Mouse (Mus musculus): ENCODE measurements around the gene Olfr350. TPM values are rescaled to one million over a fixed set of nuclear protein-coding genes. Genes with fewer than 3 reads are reported as not detected.

Olfr350 gene
- not detected for total RNA-seq (2021)
- long read RNA-seq, experiment 1, result 0 reads
- long read RNA-seq, experiment 2, result 0 reads

- intact Hi-C loops (cut with DNase I), result no loop called here
- Histone ChIP-seq H3K4me3 (no peak within 1 kb of the TSS), H3K27ac (no peak within 1 kb of the TSS)
- TF ChIP-seq CTCF (IDR thresholded peaks at IDR 0.05), result no peak
- no peak for DNase-seq
Measured at GRCm38 (mm10) chr2:36846010-36846409, at the start of gene Olfr350. Olfr350 (plus strand) TSS chr2:36846310.

GRCm38 (mm10) chr2:36816932-36817331 lies 29.2 kb upstream of the Olfr350 start, which contains the start of gene Olfr3:
Olfr3 (minus strand) TSS chr2:36817032.
- DNase-seq, result no peak
- intact Hi-C loops (cut with DNase I), result no loop called here
- no peak within 1 kb of the TSS for H3K4me3 ChIP-seq
- H3K27ac ChIP-seq, result no peak within 1 kb of the TSS
- no peak for TF ChIP-seq CTCF (IDR thresholded peaks at IDR 0.05)

- Histone ChIP-seq H3K27ac (no peak within 1 kb of the TSS), H3K4me3 (no peak within 1 kb of the TSS)
- intact Hi-C loops (cut with DNase I), result no loop called here
- no peak for TF ChIP-seq CTCF (IDR thresholded peaks at IDR 0.05)
- DNase-seq, result no peak
Measured at GRCm38 (mm10) chr2:36862560-36862959, 16.4 kb downstream of the Olfr350 start, which contains the start of gene Olfr351. Olfr351 (minus strand) TSS chr2:36862660.

GRCm38 (mm10) chr2:36868160-36868559 lies 22.1 kb downstream of the Olfr350 start, which contains the start of gene Olfr352:
Olfr352 (plus strand) TSS chr2:36868460.
- no peak within 1 kb of the TSS for H3K27ac ChIP-seq
- no peak within 1 kb of the TSS for H3K4me3 ChIP-seq
- no peak for DNase-seq
- no peak for TF ChIP-seq CTCF (IDR thresholded peaks at IDR 0.05)
- intact Hi-C loops (cut with DNase I), result no loop called here

- H3K4me3 ChIP-seq, result no peak within 1 kb of the TSS
- DNase-seq, result no peak
- TF ChIP-seq CTCF (IDR thresholded peaks at IDR 0.05), result no peak
- no peak within 1 kb of the TSS for H3K27ac ChIP-seq
- intact Hi-C loops (cut with DNase I), result no loop called here
Measured at GRCm38 (mm10) chr2:36892836-36893235, 46.7 kb downstream of the Olfr350 start, which contains the start of gene Olfr353. Olfr353 (minus strand) TSS chr2:36892936.

GRCm38 (mm10) chr2:36897114-36897513 lies 51.0 kb downstream of the Olfr350 start:
- intact Hi-C loops (cut with DNase I), result no loop called here

More at GRCm38 (mm10) chr2:36897114-36897513, 51.0 kb downstream of the Olfr350 start:
- Histone ChIP-seq H3K4me3 (no peak overlapping the region), H3K27ac (no peak overlapping the region)
- DNase-seq, result no peak
- no peak for TF ChIP-seq CTCF (IDR thresholded peaks at IDR 0.05)

Other genes starting within 250 kb of the Olfr350 start
- not detected for gene Olfr345, start 206.3 kb upstream of the Olfr350 start, total RNA-seq (2021)
- gene Olfr346, start 160.5 kb upstream of the Olfr350 start, total RNA-seq (2021), result not detected
- gene Olfr347, start 114.4 kb upstream of the Olfr350 start, total RNA-seq (2021), result not detected
- gene Olfr348, start 62.0 kb upstream of the Olfr350 start, total RNA-seq (2021), result not detected
- gene Olfr50, start 55.8 kb upstream of the Olfr350 start, total RNA-seq (2021), result not detected
- gene Olfr3, start 29.3 kb upstream of the Olfr350 start, total RNA-seq (2021), result not detected
- not detected for gene Olfr351, start 16.4 kb downstream of the Olfr350 start, total RNA-seq (2021)
- gene Olfr352, start 22.1 kb downstream of the Olfr350 start, total RNA-seq (2021), result not detected
- not detected for gene Olfr353, start 46.6 kb downstream of the Olfr350 start, total RNA-seq (2021)
- gene Olfr354, start 59.4 kb downstream of the Olfr350 start, total RNA-seq (2021), result not detected
- not detected for gene Olfr355, start 82.6 kb downstream of the Olfr350 start, total RNA-seq (2021)
- not detected for gene Olfr356, start 90.8 kb downstream of the Olfr350 start, total RNA-seq (2021)
- gene Olfr357, start 147.5 kb downstream of the Olfr350 start, total RNA-seq (2021), result not detected
- gene Olfr358, start 163.0 kb downstream of the Olfr350 start, total RNA-seq (2021), result not detected
- not detected for gene Olfr360, start 219.4 kb downstream of the Olfr350 start, total RNA-seq (2021)
- not detected for gene Olfr361, start 243.0 kb downstream of the Olfr350 start, total RNA-seq (2021)